Mouse (Mus musculus) liver, postnatal 0 days (tissue): ENCODE data around the gene Olfr1167. TPM values are rescaled to one million over a fixed set of nuclear protein-coding genes. Genes with fewer than 3 reads are reported as not detected.
"Not testable (repeated sequence)": the region's sequence is repeated elsewhere in the genome, so short reads cannot be mapped to it uniquely, and the experiment has no call there.

Experiments used
- ATAC-seq: fragments of 200-750 bp; cut with Nextera tagmentation; 2 replicates; pipeline ENCODE4 v1.8.0; 2017; ENCODE audit warnings: mild to moderate bottlenecking, moderate library complexity
- DNase-seq: peaks from one replicate; pipeline ENCODE4 v3.0.0-alpha.2; 2016
- H3K27ac ChIP-seq: fragments of 300-500 bp; sonication (generic); 2 replicates; pipeline ENCODE4 v1.5.1; 2014; ENCODE audit warnings: antibody characterized with exemption, moderate library complexity, mild to moderate bottlenecking, low read depth
- H3K27me3 ChIP-seq: fragments of 300-500 bp; sonication (generic); 2 replicates; pipeline ENCODE4 v1.6.1; 2014; ENCODE audit warnings: low read length, control low read depth, mixed read lengths; ENCODE audit not compliant: insufficient read depth
- H3K36me3 ChIP-seq: fragments of 300-500 bp; sonication (generic); replicated peaks from 2 replicates; pipeline ENCODE4 v1.6.1; 2014; ENCODE audit warnings: mild to moderate bottlenecking, control low read depth, low read length, moderate library complexity, mixed read lengths; ENCODE audit not compliant: insufficient read depth
- H3K4me1 ChIP-seq: fragments of 300-500 bp; sonication (generic); 2 replicates; pipeline ENCODE4 v1.6.1; 2014; ENCODE audit warnings: antibody characterized with exemption, mild to moderate bottlenecking, control low read depth; ENCODE audit not compliant: insufficient read depth
- H3K4me2 ChIP-seq: fragments of 300-500 bp; sonication (generic); 2 replicates; pipeline ENCODE4 v1.6.1; 2014; ENCODE audit warnings: low read depth, mild to moderate bottlenecking, low read length, moderate library complexity, mixed read lengths
- H3K4me3 ChIP-seq: fragments of 300-500 bp; sonication (generic); 2 replicates; pipeline ENCODE4 v1.5.1; 2014; ENCODE audit warnings: low read depth, low read length
- H3K9ac ChIP-seq: fragments of 300-500 bp; sonication (generic); replicated peaks from 2 replicates; pipeline ENCODE4 v1.6.1; 2014; ENCODE audit warnings: mild to moderate bottlenecking, moderate library complexity
- H3K9me3 ChIP-seq: fragments of 300-500 bp; sonication (generic); 2 replicates; pipeline ENCODE4 v1.6.1; 2016; ENCODE audit warnings: mild to moderate bottlenecking, control low read depth, low read length, mixed read lengths
- CTCF ChIP-seq: sonication (generic); IDR thresholded peaks from 2 replicates; pipeline ENCODE4 v1.5.1; 2016; ENCODE audit warnings: antibody characterized with exemption, low read depth
- EP300 ChIP-seq: IDR thresholded peaks from 2 replicates; pipeline ENCODE4 v1.6.1; 2016; ENCODE audit warnings: antibody characterized with exemption, low read depth, mild to moderate bottlenecking
- WGBS: fragments of 180-500 bp; shearing (Covaris S2); extraction: QIAGEN DNeasy Blood & Tissue Kit; methylation state at CpG from one replicate; pipeline ENCODE4 v1.1.7; 2014; ENCODE audit not compliant: insufficient replicate concordance; 5-methylcytosine and 5-hydroxymethylcytosine counted together
- polyA plus RNA-seq: library from polyadenylated mRNA; unstranded; fragments of >200 nt; fragmentation: Nextera tagmentation; extraction: Ambion mirVana; gene quantifications from 2 replicates; pipeline ENCODE4 v1.2.1, GENCODE M21; 2015

Gene Olfr1167
- polyA plus RNA-seq = not detected in 2 replicates

- WGBS = 71% methylated on average over 1 of the region's 1 CpGs
- H3K27ac ChIP-seq, H3K4me1 ChIP-seq, H3K9me3 ChIP-seq, H3K36me3 ChIP-seq, H3K9ac ChIP-seq, ATAC-seq, H3K4me3 ChIP-seq, DNase-seq, H3K4me2 ChIP-seq, H3K27me3 ChIP-seq: not testable (repeated sequence)
Observed at GRCm38 (mm10) chr2:88155093-88155492, at the start of gene Olfr1167. Olfr1167 (minus strand) TSS chr2:88155193.

- WGBS = 82% methylated on average over 2 of the region's 2 CpGs
- DNase-seq (no peak), ATAC-seq (no peak)
- TF ChIP-seq CTCF (no peak), EP300 (no peak)
- Histone ChIP-seq H3K9ac (no peak within 1 kb of the TSS), H3K4me2 (no peak within 1 kb of the TSS), H3K4me3 (no peak within 1 kb of the TSS), H3K27me3 (no peaks in the 10 kb centered on the region), H3K27ac (no peak within 1 kb of the TSS), H3K9me3 (no peaks in the 10 kb centered on the region), H3K36me3 (no peaks in the 10 kb centered on the region), H3K4me1 (no peaks in the 10 kb centered on the region)
Observed at GRCm38 (mm10) chr2:88181580-88181979, 26.6 kb upstream of the Olfr1167 start, which contains the start of gene Olfr1168. Olfr1168 (plus strand) TSS chr2:88181880.

- 64% methylated on average over 1 of the region's 1 CpGs for WGBS
- DNase-seq (no peak), ATAC-seq (no peak)
- Histone ChIP-seq H3K36me3 (no peaks in the 10 kb centered on the region), H3K4me1 (no peaks in the 10 kb centered on the region), H3K4me3 (no peak within 1 kb of the TSS), H3K9me3 (no peaks in the 10 kb centered on the region), H3K4me2 (no peak within 1 kb of the TSS), H3K9ac (no peak within 1 kb of the TSS), H3K27me3 (no peaks in the 10 kb centered on the region), H3K27ac (no peak within 1 kb of the TSS)
- TF ChIP-seq EP300 (no peak), CTCF (no peak)
Observed at GRCm38 (mm10) chr2:88128172-88128571, 26.8 kb downstream of the Olfr1167 start, which contains the start of gene Olfr1166. Olfr1166 (minus strand) TSS chr2:88128272.

Other genes with a start within 250 kb of the Olfr1167 start
- not detected in 2 replicates for gene Olfr1155, start 210.1 kb downstream of the Olfr1167 start, polyA plus RNA-seq
- not detected in 2 replicates for gene Olfr1156, start 202.1 kb downstream of the Olfr1167 start, polyA plus RNA-seq
- not detected in 2 replicates for gene Olfr1157, start 186.9 kb downstream of the Olfr1167 start, polyA plus RNA-seq
- gene Olfr74, start 180.5 kb downstream of the Olfr1167 start, polyA plus RNA-seq = not detected in 2 replicates
- not detected in 2 replicates for gene Olfr1158, start 165.1 kb downstream of the Olfr1167 start, polyA plus RNA-seq
- not detected in 2 replicates for gene Olfr1160, start 146.9 kb downstream of the Olfr1167 start, polyA plus RNA-seq
- not detected in 2 replicates for gene Olfr1161, start 132.4 kb downstream of the Olfr1167 start, polyA plus RNA-seq
- gene Olfr73, start 117.5 kb downstream of the Olfr1167 start, polyA plus RNA-seq = not detected in 2 replicates
- gene Olfr1162, start 104.1 kb downstream of the Olfr1167 start, polyA plus RNA-seq = not detected in 2 replicates
- not detected in 2 replicates for gene Olfr1163, start 83.4 kb downstream of the Olfr1167 start, polyA plus RNA-seq
- gene Olfr1164, start 61.2 kb downstream of the Olfr1167 start, polyA plus RNA-seq = not detected in 2 replicates
- gene Olfr1166, start 26.9 kb downstream of the Olfr1167 start, polyA plus RNA-seq = not detected in 2 replicates
- not detected in 2 replicates for gene Olfr1168, start 26.7 kb upstream of the Olfr1167 start, polyA plus RNA-seq
- gene Olfr1170, start 73.1 kb upstream of the Olfr1167 start, polyA plus RNA-seq = not detected in 2 replicates
- gene Olfr1173, start 124.7 kb upstream of the Olfr1167 start, polyA plus RNA-seq = not detected in 2 replicates
- not detected in 2 replicates for gene Olfr1174-ps, start 159.9 kb upstream of the Olfr1167 start, polyA plus RNA-seq
- not detected in 2 replicates for gene Olfr1175-ps, start 172.0 kb upstream of the Olfr1167 start, polyA plus RNA-seq
- gene Olfr1176, start 181.5 kb upstream of the Olfr1167 start, polyA plus RNA-seq = not detected in 2 replicates
- gene Olfr1177-ps, start 191.3 kb upstream of the Olfr1167 start, polyA plus RNA-seq = not detected in 2 replicates
- gene Olfr1178, start 231.9 kb upstream of the Olfr1167 start, polyA plus RNA-seq = not detected in 2 replicates